Mouse (Mus musculus): Measurements from ENCODE around the gene Rabif.
"Not testable (repeated sequence)": the region's sequence is repeated elsewhere in the genome, so short reads cannot be mapped to it uniquely, and the experiment has no call there.

Rabif gene

GRCm38 (mm10) chr1:134494428-134495215 is at the start of gene Rabif:
TSS of gene Rabif (plus strand) at chr1:134494648.
- DNase-seq (ENCODE audit: low read depth, low spot score), result peak; percentile 99

DNA sequence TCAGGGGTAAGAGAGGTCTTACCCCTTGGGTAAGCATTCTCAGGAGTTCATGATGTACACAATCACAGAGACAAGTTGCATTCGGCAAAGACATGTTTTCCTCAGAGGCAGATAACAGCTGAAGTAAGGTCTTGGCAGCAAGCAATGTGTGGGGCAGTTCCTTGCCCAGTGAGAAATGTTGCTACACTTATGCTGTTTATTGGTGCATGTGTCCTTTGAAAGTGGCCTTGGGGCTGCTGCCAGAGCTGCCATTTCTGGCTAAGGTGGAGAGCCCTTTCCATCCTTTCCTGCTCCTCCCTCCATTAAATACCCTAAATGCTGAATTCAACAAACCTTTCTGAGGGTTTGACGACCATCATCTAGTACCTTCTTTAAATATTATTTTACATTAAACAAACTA is 49.0 kb upstream of the Rabif start:
- DNase-seq (ENCODE audit: low read depth, low spot score), result no peak

- DNase-seq (ENCODE audit: low read depth, low spot score), result not testable (repeated sequence)
These were observed 45.9 kb upstream of the Rabif start for GRCm38 (mm10) chr1:134448537-134448936.

- no peak for DNase-seq (ENCODE audit: low read depth, low spot score)
These were observed 44.2 kb upstream of the Rabif start for GRCm38 (mm10) chr1:134450201-134450600.

GRCm38 (mm10) chr1:134450986-134451385 is 43.5 kb upstream of the Rabif start:
- no peak for DNase-seq (ENCODE audit: low read depth, low spot score)

DNA sequence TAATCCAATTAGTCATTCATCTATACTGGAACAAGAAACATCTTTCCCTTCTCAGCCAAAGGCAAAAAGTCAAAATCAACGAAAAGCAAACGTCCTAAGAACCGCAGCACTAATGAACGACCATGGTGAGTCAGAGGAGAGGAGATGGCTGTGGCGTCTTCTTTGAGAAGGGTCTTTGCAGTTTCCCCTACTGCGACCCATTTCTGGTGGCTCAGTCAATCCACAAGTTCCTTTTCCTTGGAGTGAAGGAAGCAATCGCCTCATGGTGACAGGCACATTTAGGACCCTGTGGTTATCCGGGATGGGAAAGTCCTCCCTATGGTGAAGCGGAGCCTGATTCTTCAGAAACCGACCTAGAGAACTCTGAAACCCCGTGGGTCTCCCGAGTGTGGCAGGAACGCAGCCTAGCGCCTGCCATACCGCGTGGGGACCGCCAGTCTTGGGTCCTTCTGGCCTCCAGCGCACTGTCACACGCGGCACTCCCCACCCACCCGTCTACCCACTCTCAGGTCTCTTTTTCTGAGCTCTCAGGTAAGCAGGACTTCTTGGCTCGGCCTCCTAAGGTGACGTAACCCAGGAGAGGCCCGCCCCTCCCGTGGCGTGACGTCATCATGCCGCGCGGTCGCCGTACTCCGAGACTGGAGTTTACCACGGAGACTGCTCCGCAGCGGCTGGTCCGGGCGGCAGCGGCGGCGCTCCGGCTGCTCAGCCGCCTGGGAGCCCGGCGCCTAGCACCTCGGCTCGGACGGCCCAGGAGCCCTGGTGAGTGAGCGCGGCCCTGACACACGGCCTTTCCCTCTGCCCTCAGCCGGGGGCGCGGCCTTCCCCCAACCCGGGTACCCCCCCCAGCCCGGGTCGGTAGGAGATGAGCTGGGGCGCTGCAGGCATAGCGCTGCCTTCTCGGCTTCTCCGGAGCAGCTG is 39.3 kb upstream of the Rabif start, which contains the start of gene Klhl12:
Klhl12 (plus strand) TSS at position 628 of the 921 bp plus-strand sequence.
- peak; percentile 99 for DNase-seq (ENCODE audit: low read depth, low spot score)

DNA sequence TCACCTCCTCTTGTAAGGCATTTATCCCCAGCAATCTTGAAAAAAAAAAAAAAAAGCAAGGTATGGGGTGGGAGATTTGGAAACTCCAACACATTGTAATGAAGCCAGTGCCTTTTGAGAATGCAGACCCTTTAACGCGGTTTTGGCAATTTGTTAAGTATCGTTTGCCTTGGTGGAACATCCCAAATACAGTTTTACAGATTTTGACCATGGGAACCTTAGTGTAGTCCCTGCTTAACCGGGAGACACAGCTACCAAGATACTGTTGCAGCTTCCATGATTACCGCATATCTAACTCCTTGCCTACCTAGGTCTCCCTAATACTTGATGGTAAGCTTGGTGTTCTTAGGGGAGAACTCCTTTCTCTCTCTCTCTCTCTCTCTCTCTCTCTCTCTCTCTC is 38.4 kb upstream of the Rabif start:
- DNase-seq (ENCODE audit: low read depth, low spot score), result no peak

GRCm38 (mm10) chr1:134458139-134458727 is 36.2 kb upstream of the Rabif start:
- peak; percentile 54 for DNase-seq (ENCODE audit: low read depth, low spot score)

GRCm38 (mm10) chr1:134460294-134461284 is 33.9 kb upstream of the Rabif start:
- DNase-seq (ENCODE audit: low read depth, low spot score), result no peak

- DNase-seq (ENCODE audit: low read depth, low spot score), result no peak
These were observed 9.8 kb upstream of the Rabif start for GRCm38 (mm10) chr1:134484623-134485022.

GRCm38 (mm10) chr1:134490903-134491801 is 3.3 kb upstream of the Rabif start:
- no peak for DNase-seq (ENCODE audit: low read depth, low spot score)

GRCm38 (mm10) chr1:134492276-134492675 is 2.2 kb upstream of the Rabif start:
- peak; percentile 84 for DNase-seq (ENCODE audit: low read depth, low spot score)

DNA sequence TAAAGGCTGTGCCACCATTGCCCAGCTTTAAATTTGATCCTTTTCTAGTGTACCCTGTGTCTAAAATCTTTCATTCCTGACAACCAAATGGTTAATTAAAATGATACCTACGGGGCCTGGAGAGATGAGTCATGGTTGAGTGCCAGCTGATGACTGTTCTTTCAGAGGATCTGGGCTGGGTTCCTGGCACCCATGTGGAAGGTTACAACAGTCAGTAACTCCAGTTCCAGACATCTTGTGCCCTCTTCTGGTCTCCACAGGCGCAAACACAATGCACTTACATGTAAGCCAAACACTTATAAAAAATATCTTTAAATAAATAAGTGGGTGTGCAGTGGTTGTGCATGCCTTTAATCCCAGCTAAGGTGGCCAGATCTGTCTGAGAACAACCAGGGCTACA is 952 bp upstream of the Rabif start:
- DNase-seq (ENCODE audit: low read depth, low spot score), result no peak

GRCm38 (mm10) chr1:134493956-134494355 is 492 bp upstream of the Rabif start:
- no peak for DNase-seq (ENCODE audit: low read depth, low spot score)

- no peak for DNase-seq (ENCODE audit: low read depth, low spot score)
These were observed 730 bp downstream of the Rabif start for GRCm38 (mm10) chr1:134495216-134495539.

DNA sequence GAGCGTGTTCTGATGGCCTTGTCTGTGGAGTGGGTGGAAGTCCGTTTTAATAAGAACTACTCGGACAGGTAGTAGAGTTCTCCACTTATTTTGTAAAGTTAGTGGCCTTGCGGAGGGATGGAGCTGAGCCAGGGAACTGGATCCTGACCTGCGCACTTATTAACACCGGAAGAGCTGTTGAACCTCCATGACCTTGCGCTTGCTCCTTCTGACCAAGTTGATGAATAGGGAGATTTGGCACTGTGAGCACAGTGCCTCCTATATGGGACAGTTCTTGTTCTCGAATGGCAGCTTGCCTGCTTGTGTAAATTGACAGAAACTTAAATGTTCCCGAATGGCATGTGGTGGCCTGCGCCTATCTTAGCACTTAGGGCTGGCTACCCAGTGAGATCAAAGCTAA is 1.5 kb downstream of the Rabif start:
- peak; percentile 48 for DNase-seq (ENCODE audit: low read depth, low spot score)

- DNase-seq (ENCODE audit: low read depth, low spot score), result peak; percentile 90
These were observed 6.5 kb downstream of the Rabif start for GRCm38 (mm10) chr1:134500916-134501315.

GRCm38 (mm10) chr1:134506201-134506600 is 11.8 kb downstream of the Rabif start:
- DNase-seq (ENCODE audit: low read depth, low spot score), result no peak

GRCm38 (mm10) chr1:134510018-134510417 is 15.6 kb downstream of the Rabif start:
- DNase-seq (ENCODE audit: low read depth, low spot score), result no peak

GRCm38 (mm10) chr1:134512183-134512582 is 17.7 kb downstream of the Rabif start:
- DNase-seq (ENCODE audit: low read depth, low spot score), result no peak

All from ZHBTc4 (cell line).